Mouse (Mus musculus) ES-E14 (cell line): ENCODE data around the gene Olfr1145.

Source experiments
- CHD2 ChIP-seq: IDR thresholded peaks from 2 replicates; pipeline ENCODE4 v1.6.1; 2014; ENCODE audit warnings: mild to moderate bottlenecking, low read depth, low read length, inconsistent platforms
- HCFC1 ChIP-seq: IDR thresholded peaks from 2 replicates; pipeline ENCODE4 v1.6.1; 2012; ENCODE audit warnings: low read length, inconsistent platforms, borderline replicate concordance; ENCODE audit not compliant: insufficient read depth
- MAFK ChIP-seq: IDR thresholded peaks from 2 replicates; pipeline ENCODE4 v1.6.1; 2014; ENCODE audit warnings: mild to moderate bottlenecking, low read depth, low read length, inconsistent platforms; ENCODE audit not compliant: insufficient read depth
- ZC3H11A ChIP-seq: IDR thresholded peaks from 2 replicates; pipeline ENCODE4 v1.6.1; 2012; ENCODE audit warnings: low read depth, mild to moderate bottlenecking, inconsistent platforms, low read length, borderline replicate concordance
- ZNF384 ChIP-seq: IDR thresholded peaks from 2 replicates; pipeline ENCODE4 v1.6.1; 2012; ENCODE audit warnings: low read depth, low read length, inconsistent platforms

DNA sequence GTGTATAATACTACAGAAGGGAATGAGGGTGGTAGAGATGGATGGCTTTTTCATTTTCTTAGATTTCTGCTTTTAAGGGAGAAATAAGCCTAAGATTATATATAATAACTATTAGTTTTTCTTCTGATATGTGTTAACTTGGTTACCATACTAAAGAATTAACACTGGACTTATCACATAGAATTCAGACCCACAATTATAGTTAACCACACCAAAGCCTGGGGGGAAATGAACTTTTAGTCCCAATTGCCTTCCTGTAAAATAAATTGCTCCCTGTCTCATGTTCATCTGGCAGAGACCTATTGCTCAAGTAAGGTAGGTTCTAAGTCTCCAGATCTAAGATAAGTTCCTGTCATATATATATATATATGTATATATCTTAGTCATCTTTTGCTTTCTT lies 9.3 kb upstream of the Olfr1145 start, which contains the start of gene Olfr1143:
- no peak for TF ChIP-seq CHD2
- no peak for TF ChIP-seq ZNF384
- no peak for TF ChIP-seq ZC3H11A
- TF ChIP-seq HCFC1: no peak
- TF ChIP-seq MAFK: no peak
